Mouse (Mus musculus) CD4-positive helper T cell, adult 2 months (primary cell): ENCODE data around the gene Ifnab.
A peak's percentile ranks its signal among the peaks of the same experiment; 100 is the strongest.

Source experiments
- DNase-seq: peaks from one replicate; pipeline ENCODE4 v3.0.0-alpha.2; 2012; ENCODE audit warnings: low read depth, missing footprints, low spot score

The Ifnab gene

DNA sequence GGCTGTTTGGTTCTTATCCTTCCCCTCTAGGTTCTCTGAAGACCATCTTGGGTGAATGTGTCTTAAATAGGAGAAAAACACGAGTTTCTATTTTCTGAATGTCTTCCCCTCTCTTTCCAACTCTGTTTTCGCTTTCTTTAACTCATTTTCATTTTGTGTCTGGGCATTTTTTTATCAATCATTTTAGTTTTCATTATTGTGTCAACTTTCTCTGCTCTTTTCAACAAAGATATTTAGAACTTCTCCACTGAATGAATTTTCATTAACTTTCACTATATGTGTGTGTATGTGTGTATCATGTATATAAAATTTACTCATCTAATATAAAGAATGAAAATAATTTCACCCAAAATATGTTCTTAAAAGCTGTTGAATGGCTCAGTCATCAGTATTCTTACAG is at the start of gene Ifnab:
Gene Ifnab, minus strand, starts transcription at position 101 of the 400 bp plus-strand sequence.
- no peak for DNase-seq

DNA sequence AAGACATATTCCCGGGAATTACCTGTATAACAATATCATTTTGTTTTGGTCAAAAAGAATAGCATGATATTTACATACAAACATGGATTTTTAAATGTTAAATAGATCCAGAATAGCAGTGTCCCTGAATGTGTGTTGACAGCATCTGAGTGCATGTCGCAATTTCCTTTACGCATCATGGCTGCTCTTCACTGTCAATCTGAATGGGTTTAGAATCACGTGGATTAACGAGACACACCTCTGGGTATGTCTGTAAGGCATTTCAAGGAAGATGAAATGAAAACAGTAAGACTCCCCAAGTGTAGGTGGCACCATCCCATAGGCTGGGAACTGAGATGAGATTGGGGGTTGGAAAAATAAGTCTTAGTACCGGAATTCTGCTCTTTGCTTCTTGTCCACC is 47.9 kb upstream of the Ifnab start:
- DNase-seq, result no peak

DNA sequence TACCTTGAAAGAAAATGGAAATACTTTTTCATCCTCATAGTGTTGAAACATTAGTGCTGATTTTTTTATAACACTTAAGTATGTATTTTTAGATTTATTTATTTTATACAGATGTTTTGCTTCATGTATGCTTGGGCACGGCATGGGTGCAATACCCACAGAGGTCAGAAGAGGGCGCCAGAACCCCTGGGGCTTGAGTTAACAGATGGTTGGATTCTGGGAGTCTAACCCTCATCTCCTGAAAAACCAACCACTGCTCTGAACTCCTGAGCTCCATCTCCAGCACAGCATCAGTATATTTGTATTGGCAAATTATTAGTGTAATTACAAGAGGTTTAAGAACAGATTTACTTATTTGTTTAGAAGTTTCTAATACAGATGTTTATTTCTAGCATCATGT is 47.3 kb upstream of the Ifnab start:
- DNase-seq, result peak; percentile 80

DNA sequence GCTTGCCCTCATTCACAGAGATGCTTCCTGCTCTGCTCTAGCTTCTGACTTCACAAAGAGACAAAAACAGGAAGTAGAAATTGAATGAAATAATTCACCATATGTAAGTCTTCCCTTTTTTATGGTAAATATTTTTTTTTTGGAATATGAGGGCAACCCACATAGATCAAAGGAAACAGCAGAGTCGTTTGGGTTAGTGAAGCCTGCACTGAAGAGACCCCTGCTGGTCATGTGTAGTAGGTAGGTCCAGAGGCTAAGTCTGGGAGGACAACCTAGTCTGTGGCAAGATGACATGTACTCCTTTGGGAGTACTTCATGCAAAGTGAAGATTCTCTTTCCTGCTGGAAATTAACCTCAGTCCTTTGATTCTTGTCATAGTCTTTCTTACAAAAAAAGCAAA is 36.2 kb upstream of the Ifnab start:
- DNase-seq, result peak; percentile 60

DNA sequence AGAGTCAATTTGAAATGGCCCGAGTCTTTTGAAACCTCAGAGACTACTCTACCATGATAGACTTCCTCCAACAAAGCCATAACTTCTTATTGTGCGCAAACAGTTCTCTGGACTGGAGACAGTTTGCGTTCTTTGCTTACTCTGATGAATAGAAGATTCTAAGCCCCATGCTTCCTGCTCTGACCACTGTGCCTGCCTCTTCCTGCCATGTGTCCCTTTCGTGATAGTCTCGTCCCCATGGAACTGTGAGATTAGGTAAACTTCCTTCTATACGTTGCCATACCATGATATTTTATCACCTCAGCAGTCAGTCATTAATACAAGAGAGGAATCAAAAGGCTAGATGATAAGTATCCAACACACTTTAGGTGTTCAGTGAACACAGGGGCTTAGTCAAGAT is 35.6 kb upstream of the Ifnab start:
- DNase-seq, result no peak

DNA sequence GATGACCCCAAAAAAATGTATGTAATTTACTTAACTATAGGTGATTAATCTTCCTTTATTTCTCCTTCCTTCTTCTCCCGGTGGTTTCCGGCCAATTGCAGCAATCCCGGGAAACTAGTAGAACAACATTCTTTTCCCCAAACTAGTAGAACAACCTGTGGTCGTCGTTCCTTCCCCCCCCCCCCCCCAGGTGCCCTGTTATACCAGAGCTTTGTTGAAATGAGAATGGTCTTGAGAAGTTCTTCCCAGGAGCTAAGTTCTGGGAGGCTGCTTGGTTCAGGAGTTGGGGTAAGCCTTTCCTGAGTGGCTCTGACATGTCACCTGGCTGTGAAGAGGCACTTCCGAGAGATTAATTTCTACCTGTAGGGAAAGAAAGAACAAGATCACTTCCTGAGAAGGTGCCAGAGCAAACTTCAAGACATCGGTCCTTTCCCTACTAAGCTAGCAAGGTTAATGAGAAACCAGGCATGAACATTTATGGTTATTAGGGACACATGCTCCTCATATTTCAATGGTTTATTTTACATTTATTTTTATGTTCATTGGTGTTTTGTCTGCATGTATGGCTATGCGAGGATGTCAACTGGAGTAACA is 32.4 kb upstream of the Ifnab start:
- no peak for DNase-seq

DNA sequence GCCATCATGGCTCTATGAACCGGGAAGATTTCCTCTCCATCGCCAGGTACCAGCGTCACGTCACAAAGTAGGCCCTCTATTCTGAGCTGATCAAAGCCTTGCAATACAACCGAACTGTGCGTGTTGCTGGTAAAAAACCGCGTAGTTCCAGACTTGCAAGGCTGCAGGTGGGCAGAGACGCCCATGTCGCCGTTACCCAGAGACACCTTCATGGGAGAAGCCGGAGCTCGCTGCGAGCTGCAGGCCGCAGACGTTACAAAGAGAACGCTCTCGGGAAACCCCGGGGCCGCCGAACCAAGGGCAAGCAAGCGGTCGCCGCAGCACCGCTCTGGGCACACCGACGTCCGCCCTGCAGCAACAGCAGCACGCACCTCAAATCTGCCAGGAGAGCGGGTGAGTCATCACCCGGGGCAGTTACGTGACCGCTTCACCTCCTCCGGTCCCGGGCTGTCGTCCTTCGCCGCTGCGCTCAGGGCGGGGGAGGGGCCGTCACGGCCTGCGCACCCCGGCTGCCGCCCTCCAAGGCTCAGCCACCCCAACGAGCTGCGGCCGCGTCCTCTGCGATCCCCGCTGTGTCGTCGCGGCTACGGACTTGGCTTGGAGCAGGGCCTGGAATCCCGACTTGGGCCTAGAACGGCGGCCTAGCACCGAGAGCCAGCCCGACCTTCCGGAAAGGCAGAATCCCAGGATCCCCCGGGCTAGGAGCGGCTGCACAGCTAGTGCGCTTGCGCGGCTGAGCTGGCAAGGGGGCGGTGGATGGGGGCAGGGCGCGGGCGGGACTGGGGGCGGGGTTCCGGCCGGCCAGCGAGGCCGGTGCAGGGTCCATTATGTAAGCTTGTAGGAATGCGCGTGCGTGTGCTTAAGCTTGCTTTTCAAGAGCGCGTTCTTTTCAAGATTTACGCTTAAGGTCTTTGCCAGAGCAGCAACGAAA is 30.9 kb upstream of the Ifnab start, which contains the start of the genes Gm26566 and Klhl9:
Gene Gm26566, plus strand, starts transcription at position 15 of the 931 bp plus-strand sequence.
Gene Klhl9, minus strand, starts transcription at position 675 of the 931 bp plus-strand sequence.
- peak; percentile 86 for DNase-seq

DNA sequence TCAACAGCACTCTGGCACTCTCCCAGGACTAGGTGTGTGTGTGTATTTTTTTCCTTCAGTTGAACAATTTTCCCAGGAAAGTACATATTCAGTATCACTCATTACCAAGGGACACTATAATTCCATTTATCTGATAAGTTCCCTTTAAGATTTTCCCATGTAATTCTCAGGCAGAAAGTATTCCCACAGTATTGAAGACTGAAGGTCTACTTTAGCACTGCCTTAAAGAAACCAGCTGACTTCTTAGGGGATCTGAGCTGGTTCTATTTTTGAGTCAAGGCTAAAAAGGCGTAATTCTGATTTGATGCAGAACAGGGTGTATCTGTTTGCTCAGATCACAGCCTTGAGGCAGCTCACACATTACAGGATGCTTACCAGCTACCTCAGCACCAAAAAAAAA is 27.6 kb upstream of the Ifnab start:
- DNase-seq, result no peak

DNA sequence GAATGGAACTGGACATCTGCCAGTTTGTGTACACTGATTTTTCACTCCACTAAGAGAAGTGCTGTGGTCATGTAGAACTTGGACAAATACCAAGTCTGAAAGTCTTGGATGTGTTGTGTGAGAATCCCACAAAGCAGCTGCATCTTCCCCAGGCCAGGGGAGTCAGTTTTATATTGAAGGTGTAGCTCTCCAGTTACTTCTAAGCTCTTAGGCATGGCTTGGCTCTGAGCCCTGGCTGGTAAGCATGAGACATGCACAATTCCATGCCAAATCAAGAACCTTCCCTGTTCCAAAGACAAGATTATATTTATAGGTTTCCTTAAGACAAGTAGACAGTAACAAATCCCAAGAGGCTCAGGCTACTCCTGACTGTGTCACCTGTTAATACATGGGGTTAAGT is 23.9 kb upstream of the Ifnab start:
- DNase-seq, result no peak

DNA sequence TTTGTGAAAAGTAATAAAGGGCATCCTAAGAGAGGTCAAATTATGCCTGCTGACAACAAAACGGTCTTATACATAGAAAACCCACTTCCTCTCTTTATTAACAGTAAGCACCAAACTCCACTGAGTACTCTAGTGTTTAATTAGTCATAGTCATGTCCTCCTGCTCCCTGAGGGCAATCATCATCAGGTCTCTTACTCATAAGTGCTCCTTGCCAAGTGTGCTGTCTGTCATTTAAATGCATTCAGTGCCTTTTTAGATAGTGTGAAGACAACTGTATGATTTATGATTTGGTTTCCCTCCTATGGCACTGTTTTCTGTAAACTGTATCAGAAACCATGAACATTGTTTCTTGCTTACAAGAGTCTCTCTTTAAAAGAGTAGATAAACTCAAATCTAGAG is 23.1 kb upstream of the Ifnab start:
- no peak for DNase-seq

DNA sequence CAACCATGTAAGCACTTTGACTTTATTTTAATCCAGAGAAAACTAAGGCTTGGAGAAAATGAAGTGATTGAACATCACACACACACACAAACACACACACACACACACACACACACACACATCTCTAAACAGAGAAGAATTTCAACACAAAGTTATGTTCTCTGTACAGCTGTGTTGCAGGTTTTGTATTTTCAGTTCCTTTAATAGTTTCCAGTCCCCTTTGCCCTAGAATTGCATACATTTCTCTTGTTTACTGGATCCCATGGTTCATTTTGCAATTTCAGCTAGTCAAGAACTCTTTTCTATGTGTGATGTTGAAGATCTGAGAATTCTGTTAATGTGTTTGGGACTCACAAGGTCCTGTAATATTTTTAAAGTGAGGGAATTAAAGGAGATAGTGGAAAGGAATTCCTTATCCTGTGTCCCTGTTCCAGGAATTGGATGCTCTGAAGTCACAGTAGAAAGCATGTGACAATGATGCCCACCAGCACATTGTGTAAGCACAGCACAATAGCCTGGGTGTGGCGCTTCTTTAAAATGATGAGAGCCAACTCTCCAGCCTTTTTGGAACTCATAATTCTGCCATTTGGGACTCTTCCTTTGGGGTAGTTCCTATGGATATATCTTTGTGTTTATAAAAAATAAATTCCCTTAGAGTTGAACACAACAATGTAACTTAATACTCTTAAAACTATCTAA is 16.1 kb upstream of the Ifnab start:
- no peak for DNase-seq

DNA sequence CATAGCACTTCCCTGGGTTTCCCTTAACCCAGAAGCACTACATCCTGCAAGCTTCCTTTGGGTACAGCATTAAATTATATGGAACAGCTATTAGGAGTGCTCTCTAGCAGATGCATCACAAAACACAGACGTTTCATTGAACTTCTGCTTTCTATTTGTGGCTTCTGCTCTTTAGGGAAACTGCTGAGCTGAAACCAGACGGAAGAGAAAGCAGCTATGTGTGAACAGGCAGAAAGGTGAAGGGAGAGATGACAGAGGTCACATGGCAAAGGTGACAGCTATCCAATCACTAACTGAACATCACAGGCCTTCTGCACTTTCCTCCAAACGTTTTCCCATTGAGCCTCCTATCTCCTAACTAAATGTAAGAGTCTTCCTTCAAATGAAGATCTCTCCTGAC is 14.8 kb upstream of the Ifnab start:
- no peak for DNase-seq

DNA sequence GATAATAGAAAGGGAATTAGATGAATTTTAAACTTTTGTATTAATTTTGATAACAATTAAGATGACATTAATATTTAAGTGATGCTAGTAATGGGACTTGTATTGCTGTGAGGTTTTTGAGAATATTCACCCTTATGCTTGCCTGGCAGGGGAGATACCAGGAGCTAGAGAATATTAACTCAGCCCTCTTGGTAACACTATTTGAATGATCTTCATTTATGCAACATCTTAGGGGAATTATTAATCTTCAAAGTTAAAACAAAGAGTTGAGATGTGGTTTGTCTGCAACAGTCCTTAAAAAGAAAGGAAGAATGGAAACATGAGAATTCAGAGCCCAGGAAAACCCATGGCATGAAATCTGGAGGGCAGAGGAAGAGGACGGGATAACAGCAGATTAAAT is 8.1 kb upstream of the Ifnab start:
- DNase-seq, result no peak

DNA sequence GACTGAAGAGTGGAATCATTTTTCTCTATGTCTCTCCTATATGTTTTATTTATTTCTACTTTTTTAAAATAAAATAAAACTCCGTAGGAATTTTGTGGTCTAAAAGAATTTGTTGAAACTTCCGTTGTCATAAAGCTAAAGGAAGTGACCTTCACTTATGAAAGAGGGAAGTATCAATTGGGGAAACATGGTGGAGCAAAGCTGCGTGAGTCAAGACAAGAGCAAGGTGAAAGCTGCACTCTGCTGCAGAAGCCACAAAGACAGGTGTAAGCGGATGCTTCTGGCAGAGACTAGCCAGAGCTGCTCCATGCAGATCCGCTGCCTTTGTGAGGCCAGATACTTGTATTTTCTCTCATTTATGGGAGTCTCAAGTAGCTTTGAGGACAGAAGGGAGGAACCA is 7.6 kb upstream of the Ifnab start:
- DNase-seq, result no peak

DNA sequence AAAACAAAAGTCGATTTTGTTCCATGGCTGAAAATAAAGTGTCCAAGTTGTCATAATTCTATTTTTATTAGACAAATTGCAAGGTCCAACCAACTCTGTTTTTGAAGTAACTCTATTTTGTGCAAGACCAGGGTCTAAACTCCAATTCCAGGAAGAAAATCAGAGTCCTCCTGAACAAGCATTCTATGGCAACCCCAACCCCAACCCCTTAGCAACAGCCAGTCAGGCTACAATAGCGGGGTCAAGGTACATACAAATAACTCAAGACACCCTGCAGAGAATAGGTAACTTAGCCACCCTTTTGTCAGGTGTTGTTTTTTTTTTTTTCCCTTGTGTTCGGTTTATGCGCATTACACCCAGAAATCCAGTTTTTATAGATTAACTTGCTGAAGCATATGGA is 6.6 kb upstream of the Ifnab start:
- no peak for DNase-seq

DNA sequence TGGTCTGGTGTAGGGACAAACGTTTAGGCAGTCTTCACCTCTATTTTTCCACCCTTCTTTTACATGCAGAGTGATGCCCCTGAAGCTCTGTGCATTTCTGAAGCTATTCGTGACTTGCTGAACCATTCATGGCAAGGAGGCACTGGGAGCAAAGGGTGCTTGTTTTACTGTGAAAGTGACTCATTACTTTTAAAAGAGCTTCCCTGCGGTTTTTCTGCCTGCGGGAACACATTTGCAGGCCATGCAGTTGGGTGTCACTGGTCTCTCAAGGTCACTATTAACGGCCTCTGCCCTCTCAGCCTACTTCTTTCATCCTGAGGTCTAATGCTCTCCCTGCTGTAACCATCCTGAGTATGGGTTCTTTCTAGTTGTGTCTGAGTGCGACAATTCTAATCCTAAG is 5.9 kb upstream of the Ifnab start:
- no peak for DNase-seq

DNA sequence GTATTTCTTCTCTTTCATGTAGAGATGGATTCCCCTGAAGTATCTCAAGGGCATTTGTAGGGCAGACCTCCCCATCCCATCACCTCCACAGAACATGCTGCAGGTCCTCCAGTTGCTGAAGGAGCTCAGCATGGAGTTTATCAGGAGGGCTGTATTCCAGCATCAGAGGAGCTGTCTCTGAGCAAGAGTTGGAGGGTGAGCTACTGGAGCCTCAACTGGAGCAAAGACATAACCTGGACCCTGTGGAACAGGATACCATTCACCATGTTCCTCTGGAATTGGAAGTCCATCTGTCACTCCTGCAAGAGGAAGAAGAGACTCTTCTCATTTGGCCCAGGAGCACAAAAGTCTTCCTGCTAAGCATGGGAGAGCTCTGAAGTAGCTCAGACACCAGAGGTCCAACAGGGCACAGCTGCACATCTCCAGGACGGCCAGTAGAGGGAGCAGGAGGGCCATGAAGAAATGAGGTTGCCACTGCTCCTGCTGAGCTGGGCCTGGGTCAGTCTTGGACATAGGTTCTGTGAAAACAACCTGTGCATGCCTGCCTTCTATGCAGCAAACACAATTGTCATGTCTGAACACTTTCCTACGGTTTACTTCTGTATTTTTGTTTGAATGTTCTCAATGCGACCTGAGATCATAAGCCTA is 5.2 kb upstream of the Ifnab start:
- DNase-seq, result peak; percentile 71

DNA sequence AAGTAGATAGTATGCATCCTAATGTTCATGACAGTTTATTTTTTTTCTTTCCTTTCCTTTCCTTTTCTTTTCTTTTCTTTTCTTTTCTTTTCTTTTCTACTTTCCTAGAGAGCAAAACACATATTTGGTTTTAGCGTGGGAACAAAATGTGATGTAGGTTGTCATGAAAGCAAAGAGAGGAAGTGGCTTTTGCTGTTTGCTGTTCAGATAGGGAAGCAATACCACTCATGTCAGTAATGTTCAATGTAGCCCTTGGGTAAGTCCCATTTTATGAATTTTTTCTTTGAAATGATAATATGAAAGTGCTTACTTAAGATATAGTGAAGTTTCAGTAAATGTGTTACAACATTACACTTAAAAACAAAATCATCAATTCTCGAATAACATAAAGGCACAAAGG is 2.2 kb upstream of the Ifnab start:
- DNase-seq, result peak; percentile 52

DNA sequence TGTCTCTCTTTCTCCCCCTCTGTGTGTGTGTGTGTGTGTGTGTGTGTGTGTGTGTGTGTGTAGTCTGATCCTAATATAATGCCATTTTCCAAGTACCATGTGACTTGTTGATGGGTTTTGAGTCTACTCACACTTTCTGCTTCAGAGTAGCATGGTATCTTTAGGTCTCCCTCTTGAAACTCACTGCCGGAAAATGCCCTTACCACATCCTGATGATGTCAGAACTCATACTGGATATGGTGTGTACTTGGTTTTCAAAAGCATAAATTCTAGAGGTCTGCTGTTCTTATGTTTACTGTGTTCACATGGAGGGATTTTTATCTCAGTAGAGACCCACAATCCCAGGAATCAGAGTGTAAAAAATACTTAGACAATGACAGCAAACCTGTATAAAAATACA is 1.4 kb upstream of the Ifnab start:
- DNase-seq, result peak; percentile 66

DNA sequence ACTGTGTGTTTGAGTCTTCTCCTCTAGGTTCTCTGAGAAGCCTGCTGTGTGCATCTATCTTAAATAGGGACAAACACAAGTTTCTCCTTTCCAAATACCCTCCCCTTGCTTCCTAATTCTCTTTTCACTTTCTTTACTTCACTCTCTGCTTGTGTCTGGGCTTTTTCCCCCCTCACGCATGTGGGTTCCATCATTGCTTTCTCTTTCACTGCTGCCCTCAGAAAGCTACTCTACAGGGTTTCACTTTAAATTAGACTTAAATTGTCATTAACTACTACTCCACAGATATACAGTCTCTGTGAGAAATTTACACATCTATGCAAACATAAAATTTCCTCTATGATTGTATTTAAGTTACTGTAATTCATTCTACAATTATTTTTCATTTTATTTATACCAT is 7.3 kb downstream of the Ifnab start, which contains the start of gene Ifna2:
Gene Ifna2, minus strand, starts transcription at position 101 of the 400 bp plus-strand sequence.
- DNase-seq, result no peak

DNA sequence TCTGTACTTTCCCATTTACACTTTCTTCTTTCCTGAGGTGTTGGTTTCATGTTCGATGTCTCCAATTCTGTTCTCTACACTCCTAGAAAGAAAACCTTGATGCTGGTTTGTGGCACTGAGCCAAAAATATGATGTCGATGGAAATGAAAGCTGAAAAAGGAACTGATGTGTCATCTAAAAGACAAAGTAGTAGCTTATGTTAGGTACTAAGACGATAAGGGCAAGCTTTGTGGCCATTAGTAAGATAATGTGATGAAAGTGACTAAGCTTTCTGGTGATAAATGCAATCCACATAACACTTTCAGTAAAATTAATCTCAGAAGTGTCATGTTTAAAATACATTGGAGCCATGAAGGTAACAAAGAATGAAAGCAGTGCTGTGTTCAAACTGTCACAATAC is 9.8 kb downstream of the Ifnab start:
- no peak for DNase-seq

DNA sequence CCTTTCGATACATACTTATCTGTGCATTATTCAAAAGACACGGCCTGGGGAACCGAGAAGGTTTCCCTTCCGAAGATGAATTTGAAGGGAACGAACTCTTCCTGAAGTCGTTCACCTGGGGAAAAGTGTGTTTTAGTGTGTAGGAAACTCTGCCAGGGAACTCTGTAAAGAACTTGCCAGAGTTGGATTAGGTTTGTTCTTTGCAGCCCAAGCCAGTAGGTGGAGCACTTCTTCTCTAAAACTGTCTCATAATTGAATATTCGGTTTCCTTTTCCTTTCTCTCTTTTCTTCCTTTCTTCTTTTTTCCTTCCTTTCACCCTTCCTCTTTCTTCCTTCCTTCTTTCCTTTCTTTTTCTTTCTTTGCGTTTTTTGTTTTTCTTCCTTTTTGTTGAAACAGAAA is 10.8 kb downstream of the Ifnab start:
- peak; percentile 38 for DNase-seq
